Mouse (Mus musculus) G1E (cell line): ENCODE results near the gene Polr3b.

Source experiments
- CTCF ChIP-seq: IDR thresholded peaks from 2 replicates; pipeline ENCODE4 v1.5.1; 2012; ENCODE audit warnings: low read depth, low read length, inconsistent platforms, mixed read lengths
- GATA1 ChIP-seq: IDR thresholded peaks from 2 replicates; pipeline ENCODE4 v1.6.1; 2012; ENCODE audit warnings: borderline replicate concordance, low read length, inconsistent platforms, mixed read lengths
- TAL1 ChIP-seq: conservative IDR thresholded peaks from 2 replicates; pipeline ENCODE4 v1.6.1; 2012; ENCODE audit warnings: low read depth, low read length, inconsistent platforms, mixed read lengths

GRCm38 (mm10) chr10:84665713-84666260 is 43.7 kb downstream of the Polr3b start:
- TF ChIP-seq CTCF = no peak
- no peak for TF ChIP-seq TAL1
- TF ChIP-seq GATA1 = no peak
